Mouse (Mus musculus) kidney, postnatal 14 days (tissue): ENCODE measurements around the gene Defb6.

Experiments used
- DNase-seq: peaks from one replicate; pipeline ENCODE4 v3.0.0; 2022; ENCODE audit warnings: mixed read lengths

Gene Defb6

DNA sequence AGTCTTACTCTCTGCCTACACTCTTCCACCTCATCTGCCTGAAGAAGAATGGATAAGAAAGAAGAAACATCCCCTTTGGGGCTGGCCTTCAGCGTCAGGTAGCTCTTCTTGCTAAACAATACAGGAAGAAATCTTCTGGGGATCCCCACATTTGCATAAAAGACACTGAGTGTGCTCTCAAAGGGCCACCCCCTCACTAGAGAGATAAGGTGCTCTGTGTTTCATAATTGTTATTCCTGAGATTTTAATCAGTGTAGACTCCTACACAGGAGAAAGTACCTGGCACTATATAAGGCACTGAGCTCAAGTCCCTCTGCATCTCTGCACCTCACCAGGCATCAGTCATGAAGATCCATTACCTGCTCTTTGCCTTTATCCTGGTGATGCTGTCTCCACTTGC lies at the start of gene Defb6:
TSS of gene Defb6 (plus strand) at position 318 of the 400 bp plus-strand sequence.
- DNase-seq = no peak

DNA sequence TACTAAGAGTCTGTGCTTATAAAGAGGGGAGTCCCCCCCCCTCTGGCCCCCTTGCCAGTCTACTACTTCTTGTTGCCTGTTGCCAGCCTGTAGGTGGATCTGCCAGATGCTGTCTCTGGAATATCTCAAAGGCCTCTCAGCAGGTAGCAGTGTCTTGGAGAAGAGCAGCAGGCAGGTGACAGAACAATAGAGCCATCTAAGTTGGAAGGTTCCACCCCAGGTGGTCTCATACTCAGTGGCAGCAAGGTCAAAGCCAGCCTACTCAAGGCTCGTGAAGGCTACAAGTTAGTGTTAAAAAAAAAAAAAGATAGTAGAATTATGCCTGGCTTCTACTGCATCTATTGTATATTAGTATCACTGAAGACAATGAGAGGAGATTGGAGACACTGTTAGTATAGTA lies 12.8 kb downstream of the Defb6 start:
- no peak for DNase-seq

DNA sequence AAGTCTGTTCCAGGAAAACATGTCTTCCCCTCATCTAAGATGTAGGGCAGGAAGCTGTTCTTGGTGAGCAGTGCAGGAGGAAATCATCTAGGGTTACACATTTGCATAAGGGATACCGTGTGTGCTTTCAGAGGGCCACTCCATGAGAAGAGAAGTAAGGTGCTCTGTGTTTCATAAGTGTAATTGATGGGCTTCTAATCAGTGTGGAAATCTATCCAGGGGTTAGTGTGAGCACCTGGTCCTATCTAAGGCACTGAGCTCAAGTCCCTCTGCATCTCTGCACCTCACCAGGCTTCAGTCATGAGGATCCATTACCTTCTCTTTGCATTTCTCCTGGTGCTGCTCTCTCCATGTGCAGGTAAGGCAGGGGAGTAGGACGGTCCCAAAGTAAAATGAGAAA lies 14.3 kb downstream of the Defb6 start, which contains the start of gene Defb46:
TSS of gene Defb46 (plus strand) at position 301 of the 400 bp plus-strand sequence.
- DNase-seq = no peak

DNA sequence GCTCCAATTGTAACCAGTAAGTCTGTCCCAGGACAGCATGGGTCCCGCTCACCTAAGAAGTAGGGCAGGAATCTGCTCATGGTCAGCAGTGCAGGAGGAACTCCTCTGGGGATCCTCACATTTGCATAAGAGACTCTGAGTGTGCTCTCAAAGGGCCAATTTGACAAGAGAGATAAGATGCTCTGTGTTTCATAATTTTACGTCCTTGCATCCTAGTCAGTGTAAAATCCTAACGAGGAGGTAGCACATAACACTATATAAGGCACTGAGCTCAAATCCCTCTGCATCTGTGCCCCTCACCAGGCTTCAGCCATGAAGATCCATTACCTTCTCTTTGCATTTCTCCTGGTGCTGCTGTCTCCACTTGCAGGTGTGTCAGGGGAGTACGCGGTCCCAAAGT lies 22.0 kb downstream of the Defb6 start, which contains the start of gene Defb5:
TSS of gene Defb5 (plus strand) at position 301 of the 400 bp plus-strand sequence.
- no peak for DNase-seq

DNA sequence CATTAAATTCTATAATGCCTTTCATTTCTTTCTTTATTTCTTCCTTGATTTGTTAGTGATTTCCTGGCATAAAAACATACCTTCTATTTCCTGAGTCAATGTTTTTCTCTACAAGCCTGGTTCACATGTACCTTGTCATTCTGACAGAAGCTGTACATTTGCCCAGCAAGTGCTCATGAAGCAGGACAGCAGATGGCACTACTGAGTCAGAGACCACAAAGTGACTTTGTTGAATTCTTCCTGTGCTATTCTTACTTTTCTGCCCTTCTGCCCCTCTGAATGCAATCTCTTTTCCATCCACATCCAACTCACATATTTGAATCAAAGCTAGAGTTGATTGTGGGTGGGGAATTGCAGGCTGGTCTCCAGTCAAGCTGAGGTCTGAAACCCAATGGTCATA lies 32.9 kb downstream of the Defb6 start:
- no peak for DNase-seq

DNA sequence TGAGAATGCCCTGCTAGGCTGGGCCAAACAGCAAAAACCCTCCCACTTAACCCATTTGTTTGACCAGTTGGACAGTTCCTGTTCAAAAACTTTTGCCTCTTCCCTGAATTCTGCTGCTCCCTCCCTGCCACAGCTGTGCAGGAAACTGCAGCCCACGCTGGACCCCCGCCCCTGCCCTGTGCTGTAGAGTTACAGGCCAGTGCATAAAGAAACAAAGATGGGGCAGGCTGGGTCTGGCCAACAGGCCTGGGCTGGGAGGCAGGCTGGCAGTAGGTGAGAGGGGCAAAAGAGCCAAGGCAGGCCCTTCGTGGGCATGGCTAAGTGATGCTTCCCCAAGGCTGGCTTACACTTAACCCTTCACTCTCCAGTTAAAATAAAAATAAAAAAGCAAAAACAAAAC lies 34.4 kb downstream of the Defb6 start:
- DNase-seq = no peak
